Mouse (Mus musculus): ENCODE measurements around the gene Ltc4s. TPM values are rescaled to one million over a fixed set of nuclear protein-coding genes. Genes with fewer than 3 reads are reported as not detected.
A peak's percentile ranks its signal among the peaks of the same experiment; 100 is the strongest.

Gene Ltc4s
- total and polyA plus RNA-seq, 3 experiments, result 0.47 to 2.0 (median 1.4) TPM

DNA sequence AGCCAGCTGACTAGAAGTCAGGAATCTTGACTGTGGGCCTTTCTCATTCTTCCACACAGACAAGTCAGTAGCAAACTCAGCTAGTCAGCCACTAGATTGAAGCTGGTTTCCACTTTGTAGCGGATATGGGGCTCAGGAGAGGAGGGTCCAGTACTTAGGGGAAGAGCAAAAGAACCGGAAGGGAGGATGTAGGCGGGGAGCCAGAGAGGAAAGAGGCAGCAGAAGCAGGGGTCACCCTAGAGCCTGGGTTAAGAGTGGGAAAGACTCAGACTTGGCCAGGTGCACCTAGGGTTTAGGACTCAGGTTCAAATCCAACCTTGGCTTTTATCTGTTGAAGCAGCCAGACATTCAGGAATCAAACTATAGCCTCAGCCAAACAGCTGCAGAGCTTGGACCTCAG lies 11.2 kb downstream of the Ltc4s start:
- no peak for DNase-seq (ENCODE audit: extremely low read depth)
- dilution Hi-C loops (cut with MboI; ENCODE audit: extremely low pct_ligation_motif_present, extremely low pct_unique_long_range_greater_than_20kb, low sequenced_read_pairs), result no loop called here
- Histone ChIP-seq H3K36me3 (replicated peaks in 1 of 2; ENCODE audit: control insufficient read depth in 1 of 2, insufficient read depth in 1 of 2, low read length in 1 of 2) (peaks cover 13 to 36% of the 10 kb centered on the region in 2 experiments), H3K4me1 (ENCODE audit: control insufficient read depth in 1 of 2, insufficient read depth in 2 of 2) (peaks cover 31 to 75% of the 10 kb centered on the region in 2 experiments), H3K27me3 (replicated peaks) (no peaks in the 10 kb centered on the region), H3K9ac (ENCODE audit: insufficient read depth, low read depth) (no peak overlapping the region), H3K27ac (ENCODE audit: insufficient read depth, low read depth) (no peak overlapping the region), H3K4me2 (ENCODE audit: insufficient read depth, low read depth, poor library complexity, severe bottlenecking) (no peak overlapping the region), H3K4me3 (replicated peaks in 1 of 3; ENCODE audit: low read depth in 2 of 3, low read length in 2 of 3, poor library complexity in 1 of 3) (no peak overlapping the region), H3K79me2 (replicated peaks; ENCODE audit: control insufficient read depth, extremely low read depth, insufficient read depth, poor library complexity, severe bottlenecking) (no peaks in the 10 kb centered on the region; the same call in 1 of the 2 replicates), H3K9me3 (replicated peaks; ENCODE audit: low read length) (no peaks in the 10 kb centered on the region)
- in situ Hi-C loops (cut with MboI; ENCODE audit: low pct_ligation_motif_present, low pct_unique_long_range_greater_than_20kb, low sequenced_read_pairs), result loop anchor here (5.0 to 10.0 kb wide), 3 partner anchors 65 to 242 kb away; no protein-coding TSS in a partner anchor
- no peak for TF ChIP-seq MAX (IDR thresholded peaks at IDR 0.05; ENCODE audit: low read length)
- no peak for TF ChIP-seq USF1 (IDR thresholded peaks at IDR 0.05; ENCODE audit: low read depth, low read length)
- TF ChIP-seq NELFE (IDR thresholded peaks at IDR 0.05; ENCODE audit: low read depth, low read length), result no peak
- no peak for TF ChIP-seq MAFK (IDR thresholded peaks at IDR 0.05; ENCODE audit: insufficient replicate concordance, low read length)

DNA sequence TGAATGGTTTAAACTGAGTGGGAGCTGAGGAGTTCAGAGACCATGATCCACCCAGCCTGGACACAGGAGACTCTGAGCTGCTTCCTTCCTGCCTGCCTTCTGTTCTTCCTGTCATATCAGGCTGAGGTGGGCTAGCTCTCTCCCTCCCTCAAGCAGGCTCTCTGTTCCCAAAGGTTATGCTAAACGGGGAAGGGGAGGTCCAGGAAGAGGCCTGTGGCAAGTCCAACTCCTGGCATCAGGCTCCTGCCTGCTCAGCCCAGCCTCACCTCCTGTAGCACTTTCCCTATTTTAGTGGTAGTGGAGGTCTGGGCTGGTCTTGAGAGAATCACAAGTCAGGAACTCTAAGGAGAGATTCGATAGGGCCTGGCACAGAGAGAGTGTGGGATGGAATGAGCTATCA lies 12.0 kb downstream of the Ltc4s start:
- peaks cover 7 to 28% of the 10 kb centered on the region in 2 experiments for H3K36me3 ChIP-seq (replicated peaks in 1 of 2; ENCODE audit: control insufficient read depth in 1 of 2, insufficient read depth in 1 of 2, low read length in 1 of 2)
- H3K4me2 ChIP-seq (ENCODE audit: insufficient read depth, low read depth, poor library complexity, severe bottlenecking), result peak overlapping the region; percentile 94
- H3K4me1 ChIP-seq (ENCODE audit: control insufficient read depth in 1 of 2, insufficient read depth in 2 of 2), result peaks cover 31 to 79% of the 10 kb centered on the region in 2 experiments
- in situ Hi-C loops (cut with MboI; ENCODE audit: low pct_ligation_motif_present, low pct_unique_long_range_greater_than_20kb, low sequenced_read_pairs) (loop anchor here (5.0 to 10.0 kb wide), 3 partner anchors 64 to 242 kb away; no protein-coding TSS in a partner anchor), dilution Hi-C loops (cut with MboI; ENCODE audit: extremely low pct_ligation_motif_present, extremely low pct_unique_long_range_greater_than_20kb, low sequenced_read_pairs) (no loop called here)
- peak overlapping the region; percentile 67 to 88 (median 74) for H3K4me3 ChIP-seq (replicated peaks in 1 of 3; ENCODE audit: low read depth in 2 of 3, low read length in 2 of 3, poor library complexity in 1 of 3)
- no peak for DNase-seq (ENCODE audit: extremely low read depth)
- H3K27me3 ChIP-seq (replicated peaks), result no peaks in the 10 kb centered on the region
- H3K9ac ChIP-seq (ENCODE audit: insufficient read depth, low read depth), result peak overlapping the region; percentile 85; the same call in 1 of the 2 replicates
- no peaks in the 10 kb centered on the region; the same call in 1 of the 2 replicates for H3K79me2 ChIP-seq (replicated peaks; ENCODE audit: control insufficient read depth, extremely low read depth, insufficient read depth, poor library complexity, severe bottlenecking)
- no peak overlapping the region for H3K27ac ChIP-seq (ENCODE audit: insufficient read depth, low read depth)
- H3K9me3 ChIP-seq (replicated peaks; ENCODE audit: low read length), result no peaks in the 10 kb centered on the region
- no peak for TF ChIP-seq CHD2 (IDR thresholded peaks at IDR 0.05; ENCODE audit: low read length)

DNA sequence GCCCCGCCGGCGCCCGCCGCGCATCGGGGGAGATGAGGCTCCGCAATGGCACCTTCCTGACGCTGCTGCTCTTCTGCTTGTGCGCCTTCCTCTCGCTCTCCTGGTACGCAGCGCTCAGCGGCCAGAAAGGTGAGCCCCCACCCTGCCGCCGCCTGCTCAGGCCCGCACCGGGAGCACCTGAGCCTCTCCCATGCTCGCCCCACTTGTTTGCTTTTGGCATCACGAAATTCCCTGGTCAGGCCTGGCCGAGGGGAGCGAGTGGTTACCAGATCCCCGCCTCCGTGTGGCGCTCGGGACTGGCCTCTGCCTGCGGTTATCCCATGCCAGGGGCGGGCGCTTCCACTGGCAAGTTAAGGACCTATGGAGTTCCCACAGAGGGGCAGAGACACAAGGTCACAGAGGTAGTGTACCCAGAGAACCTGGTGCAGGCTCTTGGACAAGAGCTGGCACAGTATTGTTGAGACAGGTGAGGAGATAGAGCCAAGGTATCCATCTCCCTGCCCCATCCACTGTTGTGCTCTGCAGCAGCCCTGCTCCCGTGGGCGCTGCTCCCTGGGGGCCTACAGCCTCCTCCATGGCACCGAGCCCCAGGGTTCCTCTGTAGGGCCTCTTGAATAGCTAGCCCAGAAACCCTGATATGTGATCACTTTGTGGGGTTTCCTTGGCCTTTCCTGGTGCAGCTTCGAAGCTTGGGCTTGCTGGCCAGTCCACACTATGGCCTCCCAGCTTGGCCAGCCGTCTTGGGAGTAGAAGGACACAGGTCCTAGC lies 12.6 kb downstream of the Ltc4s start:
- Histone ChIP-seq H3K4me1 (ENCODE audit: control insufficient read depth in 1 of 2, insufficient read depth in 2 of 2) (peaks cover 28 to 77% of the 10 kb centered on the region in 2 experiments), H3K27me3 (replicated peaks) (no peaks in the 10 kb centered on the region), H3K9ac (ENCODE audit: insufficient read depth, low read depth) (peak overlapping the region; percentile 85), H3K4me2 (ENCODE audit: insufficient read depth, low read depth, poor library complexity, severe bottlenecking) (peak overlapping the region; percentile 94), H3K9me3 (replicated peaks; ENCODE audit: low read length) (no peaks in the 10 kb centered on the region), H3K27ac (ENCODE audit: insufficient read depth, low read depth) (no peak overlapping the region), H3K79me2 (replicated peaks; ENCODE audit: control insufficient read depth, extremely low read depth, insufficient read depth, poor library complexity, severe bottlenecking) (no peaks in the 10 kb centered on the region; the same call in 1 of the 2 replicates), H3K36me3 (replicated peaks in 1 of 2; ENCODE audit: control insufficient read depth in 1 of 2, insufficient read depth in 1 of 2, low read length in 1 of 2) (peaks cover 4 to 25% of the 10 kb centered on the region in 2 experiments), H3K4me3 (replicated peaks in 1 of 3; ENCODE audit: low read depth in 2 of 3, low read length in 2 of 3, poor library complexity in 1 of 3) (peak overlapping the region; percentile 67 to 88 (median 74))
- in situ Hi-C loops (cut with MboI; ENCODE audit: low pct_ligation_motif_present, low pct_unique_long_range_greater_than_20kb, low sequenced_read_pairs) (loop anchor here (5.0 to 10.0 kb wide), 3 partner anchors 63 to 241 kb away; no protein-coding TSS in a partner anchor), dilution Hi-C loops (cut with MboI; ENCODE audit: extremely low pct_ligation_motif_present, extremely low pct_unique_long_range_greater_than_20kb, low sequenced_read_pairs) (no loop called here)
- TF ChIP-seq MXI1 (IDR thresholded peaks at IDR 0.05; ENCODE audit: low read depth, low read length) (peak; percentile 48), MEF2A (IDR thresholded peaks at IDR 0.05; ENCODE audit: borderline replicate concordance, low read depth, low read length) (0 out of 2 replicates have a peak, but pooled peaks have one; percentile 11), MAZ (IDR thresholded peaks at IDR 0.05; ENCODE audit: low read depth, low read length) (0 out of 2 replicates have a peak, but pooled peaks have one; percentile 24), SIN3A (IDR thresholded peaks at IDR 0.05; ENCODE audit: low read length) (peak; percentile 28; the same call in 1 of the 2 replicates), TCF12 (IDR thresholded peaks at IDR 0.05; ENCODE audit: low read depth, low read length) (no peak), USF1 (IDR thresholded peaks at IDR 0.05; ENCODE audit: low read depth, low read length) (no peak)
- DNase-seq (ENCODE audit: extremely low read depth), result no peak
